Mouse (Mus musculus): Measurements from ENCODE around the gene Gorasp1.

Gene Gorasp1

DNA sequence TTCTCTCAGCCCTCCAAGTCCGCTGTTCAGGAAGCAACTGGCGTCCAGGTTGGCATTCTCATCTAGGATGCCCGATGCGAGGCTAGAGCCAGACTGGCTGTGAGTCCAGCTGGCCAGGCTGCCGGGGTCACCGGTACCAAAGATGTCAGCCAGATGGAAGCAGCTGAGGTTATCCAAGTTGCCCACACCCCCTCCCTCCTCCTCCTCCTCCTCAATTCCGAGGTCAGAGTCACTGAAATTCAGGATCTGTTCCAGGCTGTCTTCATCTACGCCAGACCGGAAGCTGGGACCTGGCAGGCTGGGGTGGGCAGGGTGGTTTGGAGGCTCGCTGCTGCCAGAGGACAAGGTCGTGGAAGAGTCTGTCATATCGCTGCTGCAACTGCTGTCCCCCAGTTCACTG lies 35.2 kb upstream of the Gorasp1 start:
- DNase-seq (ENCODE audit: low spot score) = peak; percentile 45

- no peak for DNase-seq (ENCODE audit: low spot score)
Observed at GRCm38 (mm10) chr9:119972166-119972565, 34.8 kb upstream of the Gorasp1 start.

GRCm38 (mm10) chr9:119970763-119971656 lies 33.6 kb upstream of the Gorasp1 start:
- no peak for DNase-seq (ENCODE audit: low spot score)

GRCm38 (mm10) chr9:119970221-119970620 lies 32.9 kb upstream of the Gorasp1 start:
- peak; percentile 88 for DNase-seq (ENCODE audit: low spot score)

- DNase-seq (ENCODE audit: low spot score) = no peak
Observed at GRCm38 (mm10) chr9:119969811-119970210, 32.4 kb upstream of the Gorasp1 start.

GRCm38 (mm10) chr9:119966221-119966910 lies 29.0 kb upstream of the Gorasp1 start:
- DNase-seq (ENCODE audit: low spot score) = no peak

- DNase-seq (ENCODE audit: low spot score) = no peak
Observed at GRCm38 (mm10) chr9:119965186-119965585, 27.8 kb upstream of the Gorasp1 start.

DNA sequence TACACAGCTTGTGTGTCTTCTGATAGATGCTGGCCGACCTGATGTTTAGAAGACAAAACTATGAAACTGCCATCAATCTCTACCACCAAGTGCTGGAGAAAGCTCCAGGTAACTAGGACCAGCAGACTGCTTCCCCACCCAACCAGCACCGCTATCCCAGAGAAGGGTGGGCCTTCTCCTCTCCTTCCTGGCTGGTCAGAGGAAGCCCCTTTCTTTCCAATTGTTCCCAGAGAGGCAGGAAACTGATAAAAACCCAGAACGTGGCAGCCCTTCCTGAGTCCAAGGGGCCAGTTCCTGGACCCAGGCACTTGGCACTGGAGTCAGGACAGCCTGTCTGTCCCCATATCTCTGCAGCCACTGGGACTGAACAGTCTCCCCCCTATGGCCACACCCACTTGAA lies 26.8 kb upstream of the Gorasp1 start:
- DNase-seq (ENCODE audit: low spot score) = no peak

DNA sequence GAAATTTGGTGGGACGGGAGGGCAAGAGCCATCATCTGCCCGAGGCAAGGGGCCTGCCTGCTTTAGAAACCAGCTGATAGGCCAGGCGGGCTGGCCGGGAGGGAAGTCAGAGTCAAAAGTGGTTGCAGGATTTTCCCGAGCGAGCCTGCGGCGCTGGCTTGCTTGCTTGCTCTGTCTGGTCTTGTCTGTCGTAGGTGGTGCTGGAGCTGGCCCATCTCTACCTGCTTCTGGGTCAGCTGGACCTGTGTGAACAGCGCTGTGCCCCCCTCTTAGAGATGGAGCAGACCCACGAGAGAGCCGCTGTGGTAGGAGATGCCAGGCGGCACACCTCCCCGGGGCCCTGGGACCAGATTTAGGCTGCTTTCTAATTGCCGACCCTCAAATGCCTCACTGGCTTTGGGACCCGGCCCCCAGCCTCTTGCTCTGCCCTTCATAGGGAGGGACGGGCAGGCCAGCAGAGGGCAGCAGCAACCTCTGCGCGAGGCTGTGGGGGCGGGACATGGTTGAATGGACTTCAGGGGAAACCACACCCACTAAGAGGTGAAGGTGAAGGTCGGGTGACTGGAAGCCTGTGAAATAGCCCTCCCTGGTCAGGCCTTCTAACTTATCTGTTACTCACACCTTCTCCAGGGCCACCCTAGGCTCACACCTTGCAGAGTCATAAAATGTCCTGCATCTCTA lies 25.8 kb upstream of the Gorasp1 start:
- DNase-seq (ENCODE audit: low spot score) = peak; percentile 85

DNA sequence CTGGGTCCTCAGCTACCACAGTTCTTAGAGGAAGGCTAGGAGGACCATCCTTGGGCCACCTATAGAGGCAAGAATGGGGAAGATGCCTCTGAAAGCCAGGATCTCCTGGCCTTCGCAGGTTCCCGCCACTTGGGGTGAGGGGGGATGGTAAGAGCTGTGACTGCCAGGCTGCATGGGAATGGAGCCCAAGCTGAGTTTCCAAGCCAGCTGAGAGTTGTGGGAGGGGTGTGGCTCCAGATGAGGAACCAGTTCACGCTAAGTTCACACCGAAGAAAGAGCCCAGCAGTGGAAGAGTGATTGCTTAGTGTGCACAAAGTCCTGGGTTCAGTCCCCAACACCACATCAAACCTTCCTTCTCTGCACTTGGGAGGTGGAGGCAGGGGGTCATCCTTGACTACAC lies 24.9 kb upstream of the Gorasp1 start:
- DNase-seq (ENCODE audit: low spot score) = no peak

DNA sequence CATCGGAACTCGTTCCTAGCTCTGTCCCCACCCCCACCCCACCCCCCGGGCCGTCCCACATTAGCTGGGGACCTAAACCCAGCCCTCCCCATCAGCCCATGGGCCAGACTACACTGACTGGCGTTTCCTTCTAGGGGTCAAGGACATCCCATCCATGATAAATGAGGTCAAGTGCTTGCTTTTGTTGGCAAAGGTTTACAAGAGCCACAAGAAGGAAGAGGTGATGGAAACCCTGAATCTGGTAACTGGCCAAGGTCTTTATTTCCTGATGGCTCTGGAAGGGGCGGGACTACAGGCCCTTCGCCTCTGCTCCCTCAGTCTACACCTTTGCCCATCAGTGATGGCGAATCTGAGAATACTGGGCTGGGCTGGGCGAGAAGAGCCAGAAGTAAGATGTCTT lies 21.5 kb upstream of the Gorasp1 start:
- no peak for DNase-seq (ENCODE audit: low spot score)

DNA sequence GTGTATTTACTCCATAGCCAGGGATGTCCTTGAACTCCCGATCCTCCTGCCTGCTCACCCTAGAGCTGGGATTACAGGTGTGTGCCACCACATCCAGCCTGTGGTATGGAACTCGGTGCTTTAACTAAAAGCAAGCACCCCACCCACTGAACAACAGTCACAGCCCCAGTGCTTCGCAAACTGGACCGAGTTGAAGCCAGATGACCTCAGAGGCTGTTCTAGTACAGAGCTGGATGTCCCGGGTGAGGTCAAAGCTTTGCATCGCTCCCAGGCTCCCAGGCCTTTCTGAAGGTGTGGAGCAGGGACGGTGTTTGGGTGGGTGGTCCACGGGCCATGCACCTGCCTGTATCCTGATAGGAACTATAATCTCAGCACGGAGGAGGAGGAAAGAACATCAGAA lies 14.0 kb upstream of the Gorasp1 start:
- no peak for DNase-seq (ENCODE audit: low spot score)

DNA sequence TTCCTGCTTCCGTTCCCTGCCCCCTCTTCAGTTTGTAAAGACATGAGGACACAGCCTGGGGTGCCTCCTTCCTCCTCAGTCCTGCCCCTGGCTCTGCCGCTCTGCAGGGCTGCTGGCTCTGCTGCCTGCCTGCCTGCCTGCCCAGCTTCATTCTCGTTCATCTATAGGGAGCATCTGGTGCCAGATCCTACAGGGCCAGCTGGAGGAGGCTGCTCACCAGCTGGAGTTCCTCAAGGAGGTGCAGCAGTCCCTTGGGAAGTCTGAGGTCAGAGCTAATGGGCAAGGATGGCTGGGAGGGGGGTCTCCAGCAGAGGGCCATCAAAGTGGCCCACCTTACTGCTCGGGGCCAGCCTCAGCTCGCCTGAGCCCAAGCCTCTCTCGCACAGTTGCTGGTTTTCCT lies 13.1 kb upstream of the Gorasp1 start:
- no peak for DNase-seq (ENCODE audit: low spot score)

DNA sequence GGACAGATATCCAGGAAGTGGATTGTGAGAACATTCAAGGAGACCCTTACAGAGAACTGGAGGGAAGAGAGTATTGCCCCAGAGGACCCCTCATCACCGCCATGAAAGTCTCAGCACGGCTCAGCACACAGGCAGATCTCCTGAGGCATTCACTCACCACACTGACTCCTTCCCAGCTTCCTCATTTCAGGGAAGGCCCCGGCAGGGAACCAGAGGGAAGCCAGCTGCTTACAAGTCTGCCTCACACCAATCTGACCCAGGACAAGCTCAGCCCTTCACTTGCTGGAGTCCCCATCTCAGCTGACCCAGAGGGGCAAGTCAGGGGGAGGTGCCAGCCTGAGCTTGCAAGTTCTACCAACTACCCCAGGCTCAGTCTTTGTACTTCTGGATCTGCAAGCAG lies 11.4 kb upstream of the Gorasp1 start:
- DNase-seq (ENCODE audit: low spot score) = no peak

GRCm38 (mm10) chr9:119945173-119945900 lies 8.0 kb upstream of the Gorasp1 start:
- DNase-seq (ENCODE audit: low spot score) = peak; percentile 71

DNA sequence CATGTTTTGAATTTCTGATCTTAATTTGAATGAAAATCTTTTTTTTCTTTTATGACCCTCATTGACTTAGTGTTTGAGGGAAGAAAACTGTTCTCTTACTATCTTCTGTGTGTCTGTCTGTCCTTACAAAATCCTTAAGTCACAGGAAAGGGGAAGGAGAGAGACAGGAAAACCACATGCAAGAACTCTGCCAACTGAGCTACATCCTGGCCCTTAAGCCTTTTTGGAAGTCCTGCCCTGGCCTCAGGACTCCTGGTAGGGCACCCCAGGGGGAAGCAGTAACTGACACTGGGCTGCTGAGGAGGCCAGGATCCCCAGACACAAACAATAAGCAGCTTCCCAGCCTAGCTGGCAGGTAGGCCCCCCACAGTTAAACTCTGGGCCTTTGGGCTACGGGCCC lies 6.0 kb upstream of the Gorasp1 start:
- DNase-seq (ENCODE audit: low spot score) = no peak

- DNase-seq (ENCODE audit: low spot score) = no peak
Observed at GRCm38 (mm10) chr9:119941861-119942260, 4.5 kb upstream of the Gorasp1 start.

DNA sequence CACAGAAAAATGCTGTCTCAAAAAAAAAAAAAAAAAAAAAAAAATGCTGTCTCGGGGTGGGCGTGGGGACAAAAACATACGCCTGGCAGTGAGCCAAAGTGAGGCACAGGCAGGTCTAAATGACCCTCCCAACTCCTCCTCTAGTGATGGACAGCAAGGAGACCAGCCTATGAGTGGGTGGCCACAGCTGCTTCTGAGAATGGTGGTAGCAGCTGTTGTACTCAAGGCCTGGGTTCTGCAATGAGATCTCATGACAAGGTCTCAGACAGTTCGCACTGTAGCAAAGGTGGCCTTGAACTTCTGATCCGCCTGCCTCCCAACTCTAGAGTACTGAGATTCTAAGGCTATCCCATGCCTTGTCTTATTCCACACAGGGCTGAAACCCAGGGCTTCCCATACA lies 4.0 kb upstream of the Gorasp1 start:
- DNase-seq (ENCODE audit: low spot score) = no peak

DNA sequence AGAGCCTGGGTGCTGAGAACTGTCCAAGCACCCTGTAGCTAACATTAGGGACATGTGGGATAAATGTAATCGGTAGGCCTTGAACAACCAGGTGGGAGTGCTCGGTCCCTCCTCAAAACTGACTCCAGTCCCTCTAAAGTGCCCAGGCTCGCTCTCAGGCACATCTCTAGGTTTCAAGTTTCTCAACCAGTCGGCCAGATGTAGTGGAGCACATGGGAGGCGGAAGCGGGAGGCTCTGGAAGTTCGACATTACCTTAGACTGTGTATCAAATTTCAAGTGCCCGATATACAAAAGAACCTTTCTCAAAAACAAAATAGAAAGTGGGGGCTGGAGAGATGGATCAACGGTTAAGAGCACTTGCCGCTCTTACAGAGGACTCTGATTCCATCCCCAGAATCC lies 2.3 kb upstream of the Gorasp1 start:
- no peak for DNase-seq (ENCODE audit: low spot score)

DNA sequence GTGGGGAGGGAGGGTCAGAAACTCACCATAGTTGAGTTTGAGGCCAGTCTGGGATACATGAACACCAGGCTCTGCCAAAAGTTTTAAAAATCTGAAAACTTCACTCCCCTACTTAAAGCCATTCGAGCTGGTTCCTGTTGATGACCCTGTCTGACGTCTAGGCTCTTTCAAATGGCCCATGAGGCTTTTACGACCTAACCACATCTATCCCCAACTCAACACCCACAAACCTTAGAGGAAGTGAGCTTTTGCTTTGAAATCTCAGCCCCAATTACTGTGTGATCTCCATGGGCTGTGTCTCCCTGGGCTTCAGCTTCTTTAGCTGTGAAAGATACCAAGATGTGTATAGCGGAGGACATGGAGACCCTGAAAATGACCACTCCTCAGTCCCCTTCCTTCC lies 1.1 kb upstream of the Gorasp1 start:
- no peak for DNase-seq (ENCODE audit: low spot score)

DNA sequence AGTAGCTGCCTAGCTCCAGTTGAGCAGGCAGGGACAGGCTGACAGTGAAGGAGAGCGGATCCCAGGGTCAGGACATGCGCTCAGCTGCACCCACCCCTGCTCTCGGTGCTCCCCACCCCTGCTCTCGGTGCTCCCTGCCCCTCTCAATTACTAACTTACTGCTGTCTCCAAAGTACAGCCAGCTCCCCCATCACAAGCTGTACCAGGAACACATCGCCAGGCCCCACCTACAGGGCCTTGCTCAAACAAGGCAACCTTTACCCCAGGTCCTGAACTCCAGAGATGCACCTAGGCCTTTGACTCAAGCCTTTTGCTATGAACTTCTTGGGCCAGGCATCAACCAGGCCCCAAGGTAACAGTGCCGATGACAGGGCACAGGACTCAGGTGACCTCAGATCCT lies 3.7 kb downstream of the Gorasp1 start:
- DNase-seq (ENCODE audit: low spot score) = no peak

DNA sequence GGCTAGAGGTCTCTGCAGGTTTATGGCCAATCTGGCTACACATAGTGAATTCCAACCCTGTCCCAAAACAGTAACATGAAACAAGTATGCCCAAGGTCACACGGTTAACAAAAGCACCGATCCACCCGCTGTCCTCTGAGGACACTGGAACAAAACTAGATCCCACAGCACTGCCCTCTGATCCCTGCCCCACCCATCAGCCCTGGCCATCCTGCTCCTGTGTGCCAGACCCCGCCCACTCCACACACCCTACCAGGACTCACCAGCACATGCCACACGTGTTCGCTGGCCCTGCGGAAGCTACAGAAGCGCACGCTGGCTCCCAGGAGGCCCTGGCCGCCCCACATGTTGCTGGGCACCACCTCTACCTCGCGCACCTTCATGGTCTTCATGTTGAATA lies 5.0 kb downstream of the Gorasp1 start:
- no peak for DNase-seq (ENCODE audit: low spot score)
